Mouse (Mus musculus) hindbrain, embryonic 12.5 days (tissue): ENCODE data around the gene Epha6. TPM values are rescaled to one million over a fixed set of nuclear protein-coding genes. Genes with fewer than 3 reads are reported as not detected.

Experiments
- ATAC-seq: fragments of 200-750 bp; cut with Nextera tagmentation; 2 replicates; pipeline ENCODE4 v1.8.0; 2017; ENCODE audit warnings: moderate TSS enrichment; ENCODE audit not compliant: low FRiP score
- H3K27ac ChIP-seq: fragments of 300-500 bp; sonication (generic); 2 replicates; pipeline ENCODE4 v1.5.1; 2016; ENCODE audit warnings: mild to moderate bottlenecking
- H3K27me3 ChIP-seq: fragments of 300-500 bp; sonication (generic); 2 replicates; pipeline ENCODE4 v1.6.1; 2016; ENCODE audit warnings: mild to moderate bottlenecking
- H3K36me3 ChIP-seq: fragments of 300-500 bp; sonication (generic); 2 replicates; pipeline ENCODE4 v1.6.1; 2016; ENCODE audit warnings: mild to moderate bottlenecking
- H3K4me1 ChIP-seq: fragments of 300-500 bp; sonication (generic); 2 replicates; pipeline ENCODE4 v1.6.1; 2016
- H3K4me2 ChIP-seq: fragments of 300-500 bp; sonication (generic); replicated peaks from 2 replicates; pipeline ENCODE4 v1.6.1; 2016; ENCODE audit warnings: mild to moderate bottlenecking
- H3K4me3 ChIP-seq: fragments of 300-500 bp; sonication (generic); 2 replicates; pipeline ENCODE4 v1.5.1; 2016; ENCODE audit warnings: mild to moderate bottlenecking
- H3K9ac ChIP-seq: fragments of 300-500 bp; sonication (generic); 2 replicates; pipeline ENCODE4 v1.6.1; 2016; ENCODE audit warnings: mild to moderate bottlenecking, moderate library complexity
- H3K9me3 ChIP-seq: fragments of 300-500 bp; sonication (generic); replicated peaks from 2 replicates; pipeline ENCODE4 v1.6.1; 2016; ENCODE audit warnings: mild to moderate bottlenecking
- WGBS: fragments of 180-500 bp; shearing (Covaris S2); methylation state at CpG from one replicate; pipeline ENCODE4 v1.1.7; 2016; 5-methylcytosine and 5-hydroxymethylcytosine counted together
- polyA plus RNA-seq: library from polyadenylated mRNA; unstranded; fragments of >200 nt; fragmentation: Nextera tagmentation; extraction: Ambion mirVana; gene quantifications from 2 replicates; pipeline ENCODE4 v1.2.1, GENCODE M21; 2016

Epha6 gene
- polyA plus RNA-seq, 1 experiment from 2014 or later = 4.2 TPM

DNA sequence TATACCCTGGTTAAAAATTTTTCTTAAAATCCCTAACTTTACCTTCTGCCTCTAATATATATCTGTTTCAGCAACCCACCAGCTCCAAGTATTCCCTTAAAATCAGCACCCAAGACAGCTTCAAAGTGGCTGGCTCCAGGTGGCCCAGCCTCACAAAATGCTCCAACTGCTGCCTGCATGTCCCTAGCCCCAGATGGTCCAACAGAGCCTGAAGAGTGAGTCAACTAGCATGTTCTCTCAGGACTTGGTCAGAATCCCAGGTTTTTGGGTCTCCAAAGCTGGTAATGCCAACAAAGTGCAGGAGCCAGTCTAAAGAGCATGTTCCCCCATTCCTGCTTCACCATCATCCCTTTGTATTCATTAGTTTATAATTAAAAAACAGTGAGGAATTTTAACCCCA lies 129.6 kb downstream of the Epha6 start:
- Histone ChIP-seq H3K9me3 (no peaks in the 10 kb centered on the region), H3K36me3 (no peaks in the 10 kb centered on the region), H3K27me3 (no peaks in the 10 kb centered on the region), H3K27ac (no peak overlapping the region), H3K9ac (no peak overlapping the region), H3K4me1 (no peaks in the 10 kb centered on the region), H3K4me3 (no peak overlapping the region), H3K4me2 (no peak overlapping the region)
- ATAC-seq = no peak

DNA sequence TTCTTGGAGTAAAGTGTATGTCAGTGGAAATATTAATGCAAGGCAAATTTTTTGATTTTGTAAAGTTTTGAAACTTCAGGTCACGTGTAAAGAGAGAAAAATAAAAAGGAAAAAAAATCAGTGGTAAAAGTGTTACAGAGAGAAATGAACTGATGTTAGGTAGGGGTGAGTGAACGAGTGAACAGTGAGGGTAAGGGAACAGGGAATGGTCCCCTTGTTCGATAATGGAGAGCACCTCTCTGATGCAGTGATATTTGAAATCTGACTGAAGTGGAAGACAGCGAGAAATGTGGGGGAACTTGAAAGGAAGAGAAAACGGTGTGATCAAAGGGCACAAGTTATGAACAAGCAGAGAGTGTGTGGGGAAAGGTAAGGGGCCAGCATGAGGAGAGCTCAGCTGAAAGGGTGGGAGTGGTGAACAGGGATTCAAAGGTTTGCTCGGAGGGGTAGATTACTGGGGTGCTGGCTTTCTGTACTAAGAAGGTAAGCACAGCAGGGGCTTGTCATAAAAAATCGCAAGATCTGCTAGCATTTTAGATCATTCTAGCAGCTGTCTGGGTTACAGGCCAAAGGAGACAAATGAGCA lies 137.0 kb downstream of the Epha6 start:
- no peaks in the 10 kb centered on the region for H3K4me1 ChIP-seq
- no peaks in the 10 kb centered on the region for H3K9me3 ChIP-seq
- no peak for ATAC-seq
- no peak overlapping the region for H3K27ac ChIP-seq
- H3K36me3 ChIP-seq = no peaks in the 10 kb centered on the region
- no peak overlapping the region for H3K4me3 ChIP-seq
- WGBS = 73% methylated on average over 7 of the region's 7 CpGs
- H3K4me2 ChIP-seq = no peak overlapping the region
- no peak overlapping the region for H3K9ac ChIP-seq
- no peaks in the 10 kb centered on the region for H3K27me3 ChIP-seq

DNA sequence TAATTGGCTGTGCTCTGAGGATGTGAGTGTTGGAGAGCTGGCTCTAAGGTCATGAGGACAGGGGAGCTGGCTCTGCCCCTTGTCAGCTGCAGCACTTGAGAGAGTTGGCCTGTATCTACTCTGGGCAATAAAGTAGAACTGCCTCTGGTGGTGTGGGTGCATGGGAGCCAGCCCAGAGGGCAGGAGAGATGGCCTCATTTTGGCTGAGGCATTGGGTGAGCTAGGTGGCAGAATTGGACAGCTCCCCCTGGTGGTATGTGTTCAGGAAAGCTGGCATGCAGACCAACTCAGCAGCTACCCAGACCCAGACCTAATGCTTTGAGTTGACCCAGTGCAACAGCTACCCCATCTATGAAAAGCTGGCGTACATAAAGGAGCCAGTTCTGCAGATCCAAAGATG lies 170.0 kb downstream of the Epha6 start:
- no peak overlapping the region for H3K4me2 ChIP-seq
- no peak overlapping the region for H3K9ac ChIP-seq
- H3K4me3 ChIP-seq = no peak overlapping the region
- 0 out of 2 replicates have a peak, but pooled peaks have one; percentile 43 for ATAC-seq
- H3K9me3 ChIP-seq = no peaks in the 10 kb centered on the region
- H3K27me3 ChIP-seq = no peaks in the 10 kb centered on the region
- no peaks in the 10 kb centered on the region for H3K36me3 ChIP-seq
- WGBS = 73% methylated on average over 1 of the region's 1 CpGs
- no peaks in the 10 kb centered on the region for H3K4me1 ChIP-seq
- no peak overlapping the region for H3K27ac ChIP-seq

DNA sequence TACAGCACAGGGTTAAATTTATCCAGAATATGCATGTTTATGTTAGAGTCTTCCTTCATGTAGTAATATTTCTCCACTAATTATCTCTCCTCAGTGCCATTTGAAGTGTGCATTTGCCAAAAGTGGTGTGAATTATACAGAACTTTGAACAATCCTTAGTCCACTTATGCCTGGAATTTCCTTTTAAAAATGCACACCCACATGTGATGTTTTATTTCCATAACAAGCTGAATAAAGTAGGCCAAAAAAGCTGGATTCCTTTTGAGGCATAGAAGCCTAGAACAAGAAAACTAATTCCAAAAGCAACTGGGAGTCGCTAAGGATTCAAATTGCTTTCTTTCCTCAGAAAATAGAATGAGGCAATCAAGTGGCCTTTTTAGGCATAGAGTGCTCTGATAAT lies 171.1 kb downstream of the Epha6 start:
- ATAC-seq = no peak
- H3K9me3 ChIP-seq = no peaks in the 10 kb centered on the region
- no peaks in the 10 kb centered on the region for H3K27me3 ChIP-seq
- no peaks in the 10 kb centered on the region for H3K4me1 ChIP-seq
- no peak overlapping the region for H3K27ac ChIP-seq
- H3K4me2 ChIP-seq = no peak overlapping the region
- H3K4me3 ChIP-seq = no peak overlapping the region
- no peak overlapping the region for H3K9ac ChIP-seq
- 84% methylated on average over 1 of the region's 1 CpGs for WGBS
- no peaks in the 10 kb centered on the region for H3K36me3 ChIP-seq

DNA sequence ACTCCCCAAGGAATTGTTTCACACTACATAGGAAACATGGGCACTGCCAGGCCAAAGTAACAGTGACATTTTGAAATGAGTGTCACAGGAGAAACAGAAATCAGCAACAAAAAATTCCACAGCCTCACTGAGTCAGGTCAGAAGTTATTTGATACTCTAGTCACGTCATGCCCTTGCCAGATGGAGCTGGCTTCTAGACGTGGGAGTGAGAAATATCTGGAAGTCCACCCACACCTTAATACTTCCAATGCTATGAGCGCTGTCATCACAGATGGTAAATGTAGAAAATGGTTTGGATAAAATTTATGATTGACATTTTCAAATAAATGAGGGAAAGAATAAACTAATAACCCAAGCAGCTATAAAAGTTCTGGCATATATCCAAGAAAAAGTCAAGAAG lies 210.0 kb downstream of the Epha6 start:
- WGBS = 68% methylated on average over 3 of the region's 3 CpGs
- ATAC-seq = no peak
- no peak overlapping the region for H3K4me2 ChIP-seq
- H3K27me3 ChIP-seq = no peaks in the 10 kb centered on the region
- H3K4me1 ChIP-seq = no peaks in the 10 kb centered on the region
- H3K9me3 ChIP-seq = no peaks in the 10 kb centered on the region
- H3K27ac ChIP-seq = no peak overlapping the region
- no peak overlapping the region for H3K9ac ChIP-seq
- H3K4me3 ChIP-seq = no peak overlapping the region
- H3K36me3 ChIP-seq = no peaks in the 10 kb centered on the region

DNA sequence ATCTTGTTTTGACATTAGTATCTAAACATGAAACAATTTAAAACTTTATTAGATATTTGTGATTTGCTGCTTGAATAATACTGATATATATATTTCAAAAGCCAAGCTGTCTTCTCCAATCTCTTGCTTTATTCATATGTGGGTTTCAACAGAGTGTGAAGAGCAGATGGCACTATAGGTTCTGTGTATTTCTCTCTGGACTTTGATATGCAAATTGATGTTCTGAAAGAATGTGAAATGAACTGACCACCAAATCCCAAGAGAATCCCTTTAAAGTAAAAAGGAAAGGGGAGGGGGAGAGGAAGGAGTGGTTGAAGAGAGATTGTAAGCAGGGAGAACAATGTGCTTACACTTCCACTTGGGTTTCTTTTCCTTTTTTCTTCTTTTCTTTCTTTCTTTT lies 212.4 kb downstream of the Epha6 start:
- no peak overlapping the region for H3K27ac ChIP-seq
- no peaks in the 10 kb centered on the region for H3K4me1 ChIP-seq
- peak; percentile 66; the same call in 1 of the 2 replicates for ATAC-seq
- no peaks in the 10 kb centered on the region for H3K27me3 ChIP-seq
- no peaks in the 10 kb centered on the region for H3K36me3 ChIP-seq
- no peak overlapping the region for H3K4me2 ChIP-seq
- no peak overlapping the region for H3K4me3 ChIP-seq
- H3K9ac ChIP-seq = no peak overlapping the region
- no peaks in the 10 kb centered on the region for H3K9me3 ChIP-seq

DNA sequence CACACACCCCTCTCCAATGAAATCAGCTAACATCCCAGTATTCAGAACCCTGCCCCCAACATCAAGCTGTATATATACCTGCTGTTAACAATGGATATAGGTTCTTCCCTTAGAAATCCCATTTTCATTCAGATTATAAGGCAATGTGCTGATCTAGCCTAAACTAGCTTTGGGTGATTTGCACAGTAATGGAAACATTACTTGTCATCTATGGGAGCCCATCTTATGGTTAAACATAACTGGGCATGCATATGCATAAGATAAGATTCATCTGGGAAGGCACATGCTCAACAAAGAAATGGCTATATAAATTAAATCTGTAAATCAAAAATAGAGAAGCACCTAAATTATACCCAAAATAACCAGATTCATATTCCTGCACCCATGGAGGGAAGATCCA lies 230.2 kb downstream of the Epha6 start:
- ATAC-seq = no peak
- Histone ChIP-seq H3K4me1 (no peaks in the 10 kb centered on the region), H3K4me2 (no peak overlapping the region), H3K4me3 (no peak overlapping the region), H3K36me3 (no peaks in the 10 kb centered on the region), H3K27ac (no peak overlapping the region), H3K9ac (no peak overlapping the region), H3K27me3 (no peaks in the 10 kb centered on the region), H3K9me3 (no peaks in the 10 kb centered on the region)

DNA sequence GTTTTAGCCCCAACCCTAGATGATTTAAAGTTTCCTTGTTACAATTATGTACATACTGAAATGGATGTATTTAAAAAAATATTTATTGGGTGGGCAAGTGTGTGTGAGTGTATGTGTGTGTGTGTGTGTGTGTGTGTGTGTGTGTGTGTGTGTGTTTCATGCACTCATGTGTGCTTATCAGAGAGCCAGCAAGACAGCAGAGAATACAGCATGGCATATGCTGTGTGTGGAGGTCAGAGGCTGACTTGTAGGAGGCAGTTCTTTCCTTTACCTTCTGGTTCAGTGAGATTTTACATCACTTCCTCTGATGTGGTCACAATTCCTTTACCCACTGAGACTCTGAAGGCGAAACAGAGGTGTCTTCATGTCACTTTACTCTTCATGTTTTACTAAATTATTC lies 321.4 kb downstream of the Epha6 start:
- Histone ChIP-seq H3K9me3 (no peaks in the 10 kb centered on the region), H3K4me1 (no peaks in the 10 kb centered on the region)
- no peak for ATAC-seq

DNA sequence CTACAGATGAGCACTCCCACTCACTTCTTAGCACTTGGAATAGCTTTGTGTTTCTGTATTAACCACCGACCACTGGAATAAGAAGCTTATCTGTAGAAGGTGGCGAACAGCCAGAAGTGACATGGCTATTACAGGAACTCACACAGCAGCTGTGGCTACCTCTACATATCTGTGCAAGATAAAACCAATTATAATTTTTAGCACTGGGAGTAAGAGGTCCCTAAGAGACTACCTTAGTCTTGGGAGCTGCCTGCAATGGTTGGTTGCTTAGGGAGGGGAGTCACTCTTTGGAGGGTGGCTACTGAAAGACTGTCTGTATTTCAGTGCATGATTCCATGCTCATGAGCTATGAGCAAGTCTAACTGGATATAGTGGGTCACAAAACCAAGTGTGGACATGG lies 331.2 kb downstream of the Epha6 start:
- Histone ChIP-seq H3K9me3 (no peaks in the 10 kb centered on the region), H3K4me2 (no peak overlapping the region), H3K4me3 (no peak overlapping the region), H3K9ac (no peak overlapping the region), H3K27ac (no peak overlapping the region), H3K4me1 (no peaks in the 10 kb centered on the region), H3K36me3 (no peaks in the 10 kb centered on the region), H3K27me3 (no peaks in the 10 kb centered on the region)
- no peak for ATAC-seq
- WGBS = 94% methylated on average over 2 of the region's 2 CpGs

More for the DNA sequence above, 321.4 kb downstream of the Epha6 start:
- Histone ChIP-seq H3K4me3 (no peak overlapping the region), H3K27ac (no peak overlapping the region), H3K27me3 (no peaks in the 10 kb centered on the region), H3K36me3 (no peaks in the 10 kb centered on the region), H3K9ac (no peak overlapping the region), H3K4me2 (no peak overlapping the region)
- WGBS = 84% methylated on average over 1 of the region's 1 CpGs

DNA sequence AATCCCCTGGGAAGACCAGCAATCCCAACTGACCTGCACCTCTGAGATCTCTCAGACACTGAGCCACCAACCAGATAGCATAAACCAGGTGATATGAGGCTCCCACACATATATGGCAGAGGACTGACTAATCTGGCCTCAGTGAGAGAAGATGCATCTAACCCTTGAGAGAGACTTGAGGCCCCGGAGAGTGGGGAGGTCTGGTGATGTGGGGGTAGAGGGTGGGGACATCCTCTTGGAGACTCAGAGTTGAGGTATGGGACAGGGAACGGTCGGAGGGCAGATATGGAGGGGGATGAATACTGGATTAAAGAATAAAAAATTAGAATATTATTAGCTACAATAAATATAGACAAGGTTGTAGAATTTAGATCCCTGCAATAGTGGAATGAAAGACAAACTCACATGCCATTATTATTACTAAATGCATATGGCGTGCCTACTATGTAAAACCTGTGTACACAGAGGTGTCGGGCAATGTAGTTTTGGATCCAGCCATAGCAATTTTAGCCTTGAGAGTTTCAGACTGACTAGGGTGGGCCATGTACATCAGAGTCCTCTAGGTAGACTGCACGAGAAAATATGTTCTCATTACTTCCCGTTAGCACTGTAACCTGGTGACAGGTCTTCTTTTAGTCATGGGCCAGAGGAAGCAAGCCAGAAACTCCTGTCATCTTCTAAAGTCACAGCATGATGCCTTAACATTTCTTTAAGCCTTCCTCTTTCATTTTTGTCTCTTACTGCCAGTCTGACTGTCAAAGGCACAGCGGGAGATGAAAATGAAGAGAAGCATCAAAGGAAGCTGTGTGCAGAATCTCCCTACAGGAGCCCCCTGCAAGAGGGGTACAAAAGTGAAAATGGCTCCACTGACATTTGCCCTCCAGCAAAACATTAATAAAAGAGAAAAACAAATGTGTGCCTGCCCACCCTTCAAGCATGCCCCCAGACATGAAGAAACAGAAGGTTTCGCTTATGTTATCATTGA lies 338.7 kb downstream of the Epha6 start:
- no peak overlapping the region for H3K9ac ChIP-seq
- no peaks in the 10 kb centered on the region for H3K27me3 ChIP-seq
- no peak overlapping the region for H3K27ac ChIP-seq
- H3K9me3 ChIP-seq = no peaks in the 10 kb centered on the region
- ATAC-seq = no peak; the same call in 1 of the 2 replicates
- 0 out of 2 replicates have a peak, but pooled peaks cover 4% of the 10 kb centered on the region for H3K4me1 ChIP-seq
- no peak overlapping the region for H3K4me2 ChIP-seq
- H3K4me3 ChIP-seq = no peak overlapping the region
- no peaks in the 10 kb centered on the region for H3K36me3 ChIP-seq
- 61% methylated on average over 9 of the region's 9 CpGs for WGBS

DNA sequence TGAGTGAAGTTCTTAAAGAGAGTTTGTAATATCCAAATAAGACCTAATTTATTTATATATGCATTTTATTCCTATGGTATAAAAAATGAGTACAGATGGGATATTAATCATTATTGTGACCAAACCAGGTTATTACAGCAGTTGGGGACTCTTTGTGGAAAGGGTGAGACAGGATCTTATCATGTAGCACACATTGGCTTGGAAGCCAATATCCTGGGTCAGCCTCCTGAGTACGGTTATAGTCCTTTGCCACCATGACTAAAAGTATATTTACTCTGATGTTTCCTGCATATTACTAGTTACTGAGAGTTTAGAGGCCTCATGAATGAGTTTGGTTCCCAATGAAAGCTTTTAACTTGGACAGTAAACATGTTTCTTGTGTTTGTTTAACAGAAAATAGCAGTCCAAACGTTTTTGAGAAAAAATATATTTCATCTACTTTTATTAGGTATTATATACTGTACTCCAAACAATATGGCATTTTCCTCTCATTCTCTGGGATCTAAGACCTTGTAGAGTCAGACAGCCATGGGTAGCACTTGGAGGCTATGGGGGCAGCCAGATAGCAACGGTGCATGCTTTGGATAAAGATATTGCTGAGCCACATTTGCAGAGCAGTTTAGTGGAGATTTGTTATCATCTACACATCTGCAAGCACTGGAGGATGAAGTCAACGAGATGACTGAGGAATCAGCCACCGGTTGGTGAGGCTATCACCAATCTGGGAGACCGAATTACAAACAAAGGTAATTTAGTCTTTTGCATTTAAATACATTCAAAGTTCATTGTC lies 340.4 kb downstream of the Epha6 start:
- H3K4me1 ChIP-seq = 0 out of 2 replicates have a peak, but pooled peaks cover 4% of the 10 kb centered on the region
- H3K36me3 ChIP-seq = no peaks in the 10 kb centered on the region
- ATAC-seq = no peak
- H3K9me3 ChIP-seq = no peaks in the 10 kb centered on the region
- H3K4me3 ChIP-seq = no peak overlapping the region
- H3K27ac ChIP-seq = no peak overlapping the region
- no peak overlapping the region for H3K9ac ChIP-seq
- WGBS = 72% methylated on average over 6 of the region's 6 CpGs
- H3K27me3 ChIP-seq = no peaks in the 10 kb centered on the region
- H3K4me2 ChIP-seq = no peak overlapping the region

DNA sequence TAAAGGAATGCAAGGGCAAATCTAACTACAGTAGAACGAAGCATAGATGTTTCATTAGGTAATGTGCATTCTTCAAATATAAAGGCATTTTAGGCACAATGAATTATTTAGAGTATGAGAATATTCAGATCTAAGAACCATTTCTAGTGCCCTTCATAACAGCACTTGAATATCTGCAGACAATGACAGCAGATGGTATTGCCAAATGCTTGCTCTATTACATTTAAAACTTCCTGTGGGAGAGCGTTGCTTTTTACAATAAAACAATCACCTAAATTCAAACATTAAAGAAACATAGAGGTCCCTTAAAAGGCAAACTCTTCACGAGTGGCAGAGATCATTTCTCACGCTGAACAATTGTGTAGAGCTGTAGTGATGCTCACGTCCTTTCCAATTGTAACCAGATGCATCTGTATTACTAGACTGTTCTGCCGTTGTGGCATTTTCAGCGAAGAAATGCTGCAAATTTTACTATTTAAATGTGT lies 347.1 kb downstream of the Epha6 start:
- 77% methylated on average over 7 of the region's 7 CpGs for WGBS
- Histone ChIP-seq H3K36me3 (no peaks in the 10 kb centered on the region), H3K4me1 (no peaks in the 10 kb centered on the region), H3K27me3 (no peaks in the 10 kb centered on the region), H3K27ac (no peak overlapping the region), H3K4me2 (no peak overlapping the region), H3K4me3 (no peak overlapping the region), H3K9me3 (no peaks in the 10 kb centered on the region), H3K9ac (no peak overlapping the region)
- ATAC-seq = no peak
